Mouse (Mus musculus): ENCODE results near the gene Plekhd1. TPM values are rescaled to one million over a fixed set of nuclear protein-coding genes. Genes with fewer than 3 reads are reported as not detected.

The Plekhd1 gene
- polyA plus RNA-seq, 1 experiment from 2014 or later: 0.70 TPM

GRCm38 (mm10) chr12:80658661-80659060 lies 33.7 kb upstream of the Plekhd1 start:
- H3K9ac ChIP-seq (ENCODE audit: low read depth, low read length): no peak overlapping the region
- no peaks in the 10 kb centered on the region for H3K27me3 ChIP-seq (replicated peaks; ENCODE audit: control insufficient read depth, insufficient read depth, low read length)
- no peak for DNase-seq (ENCODE audit: low spot score)
- no peaks in the 10 kb centered on the region for H3K36me3 ChIP-seq (ENCODE audit: control insufficient read depth, insufficient read depth, low read length)
- WGBS: 74% methylated on average over 6 of the region's 6 CpGs
- no peak overlapping the region for H3K27ac ChIP-seq (ENCODE audit: low read depth, low read length)
- no peak overlapping the region for H3K4me2 ChIP-seq
- ATAC-seq (replicated peaks; ENCODE audit: low FRiP score): no peak
- no peak overlapping the region for H3K4me3 ChIP-seq (ENCODE audit: low read depth, low read length)
- H3K9me3 ChIP-seq (ENCODE audit: control insufficient read depth, low read length): no peaks in the 10 kb centered on the region
- H3K4me1 ChIP-seq (replicated peaks; ENCODE audit: control insufficient read depth, insufficient read depth, low read length): peaks cover 5% of the 10 kb centered on the region; the same call in 1 of the 2 replicates

- no peak overlapping the region for H3K27ac ChIP-seq (ENCODE audit: low read depth, low read length)
- no peak overlapping the region for H3K4me3 ChIP-seq (ENCODE audit: low read depth, low read length)
- H3K4me1 ChIP-seq (replicated peaks; ENCODE audit: control insufficient read depth, insufficient read depth, low read length): no peaks in the 10 kb centered on the region; the same call in 1 of the 2 replicates
- no peak for DNase-seq (ENCODE audit: low spot score)
- no peak for ATAC-seq (replicated peaks; ENCODE audit: low FRiP score)
- no peaks in the 10 kb centered on the region for H3K9me3 ChIP-seq (ENCODE audit: control insufficient read depth, low read length)
- 89% methylated on average over 10 of the region's 10 CpGs for WGBS
- H3K27me3 ChIP-seq (replicated peaks; ENCODE audit: control insufficient read depth, insufficient read depth, low read length): no peaks in the 10 kb centered on the region
- H3K4me2 ChIP-seq: no peak overlapping the region
- H3K9ac ChIP-seq (ENCODE audit: low read depth, low read length): no peak overlapping the region
- H3K36me3 ChIP-seq (ENCODE audit: control insufficient read depth, insufficient read depth, low read length): peaks cover 6% of the 10 kb centered on the region
These were observed 30.1 kb upstream of the Plekhd1 start for GRCm38 (mm10) chr12:80662322-80662721.

- Histone ChIP-seq H3K9ac (ENCODE audit: low read depth, low read length) (no peak overlapping the region), H3K27ac (ENCODE audit: low read depth, low read length) (peak overlapping the region; percentile 6; the same call in 1 of the 2 replicates), H3K4me2 (no peak overlapping the region), H3K4me3 (ENCODE audit: low read depth, low read length) (no peak overlapping the region), H3K4me1 (replicated peaks; ENCODE audit: control insufficient read depth, insufficient read depth, low read length) (no peaks in the 10 kb centered on the region; the same call in 1 of the 2 replicates), H3K27me3 (replicated peaks; ENCODE audit: control insufficient read depth, insufficient read depth, low read length) (no peaks in the 10 kb centered on the region), H3K9me3 (ENCODE audit: control insufficient read depth, low read length) (no peaks in the 10 kb centered on the region), H3K36me3 (ENCODE audit: control insufficient read depth, insufficient read depth, low read length) (peaks cover 9% of the 10 kb centered on the region)
- no peak for DNase-seq (ENCODE audit: low spot score)
- 83% methylated on average over 2 of the region's 2 CpGs for WGBS
- ATAC-seq (replicated peaks; ENCODE audit: low FRiP score): no peak
These were observed 28.5 kb upstream of the Plekhd1 start for GRCm38 (mm10) chr12:80663935-80664334.

DNA sequence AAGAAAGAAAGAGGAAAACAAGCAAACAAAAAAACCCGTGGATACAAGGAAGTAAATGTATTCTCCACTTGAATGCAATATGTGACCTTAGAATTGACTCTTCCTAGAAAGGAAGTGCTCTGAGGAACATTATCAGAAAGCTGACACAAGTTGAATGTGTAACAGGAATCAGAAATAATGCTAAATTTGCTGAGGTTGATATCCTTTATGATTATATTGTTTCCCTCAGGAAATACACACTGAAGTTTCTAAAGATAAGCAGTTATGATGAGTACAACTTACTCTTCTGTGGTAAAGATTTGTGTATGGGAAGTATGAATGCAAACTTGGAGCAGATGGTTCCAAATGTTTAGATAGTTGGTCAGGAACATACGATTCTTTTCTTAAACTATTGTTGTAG lies 24.0 kb upstream of the Plekhd1 start:
- H3K4me3 ChIP-seq (ENCODE audit: low read depth, low read length): no peak overlapping the region
- H3K27ac ChIP-seq (ENCODE audit: low read depth, low read length): no peak overlapping the region
- 59% methylated on average over 2 of the region's 2 CpGs for WGBS
- H3K4me2 ChIP-seq: no peak overlapping the region
- ATAC-seq (replicated peaks; ENCODE audit: low FRiP score) (no peak), DNase-seq (ENCODE audit: low spot score) (no peak)
- H3K4me1 ChIP-seq (replicated peaks; ENCODE audit: control insufficient read depth, insufficient read depth, low read length): no peaks in the 10 kb centered on the region; the same call in 1 of the 2 replicates
- H3K9me3 ChIP-seq (ENCODE audit: control insufficient read depth, low read length): no peaks in the 10 kb centered on the region
- H3K36me3 ChIP-seq (ENCODE audit: control insufficient read depth, insufficient read depth, low read length): peaks cover 13% of the 10 kb centered on the region
- H3K27me3 ChIP-seq (replicated peaks; ENCODE audit: control insufficient read depth, insufficient read depth, low read length): no peaks in the 10 kb centered on the region
- H3K9ac ChIP-seq (ENCODE audit: low read depth, low read length): no peak overlapping the region

DNA sequence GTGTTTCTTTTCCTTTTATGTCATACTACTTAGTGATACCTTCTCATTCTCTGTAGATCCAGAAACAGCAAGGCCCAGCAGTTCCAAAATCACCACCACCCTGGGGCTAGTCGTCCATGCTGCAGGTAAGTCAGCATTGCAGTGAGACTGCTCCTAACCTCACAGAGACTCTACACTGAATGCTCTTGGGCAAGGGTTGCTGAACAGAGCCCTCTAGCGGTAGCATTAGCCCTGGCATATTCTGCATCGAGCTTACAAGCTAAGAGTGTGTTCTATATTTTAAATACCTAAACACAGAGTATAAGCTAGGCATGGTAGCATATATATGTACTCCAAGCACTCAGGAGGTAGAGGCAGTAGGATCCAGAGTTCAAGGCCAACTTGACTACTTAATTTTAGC lies 19.2 kb upstream of the Plekhd1 start:
- Histone ChIP-seq H3K27ac (ENCODE audit: low read depth, low read length) (no peak overlapping the region), H3K27me3 (replicated peaks; ENCODE audit: control insufficient read depth, insufficient read depth, low read length) (no peaks in the 10 kb centered on the region), H3K36me3 (ENCODE audit: control insufficient read depth, insufficient read depth, low read length) (peaks cover 4% of the 10 kb centered on the region; the same call in 1 of the 2 replicates), H3K9me3 (ENCODE audit: control insufficient read depth, low read length) (no peaks in the 10 kb centered on the region), H3K4me2 (no peak overlapping the region), H3K4me3 (ENCODE audit: low read depth, low read length) (no peak overlapping the region), H3K4me1 (replicated peaks; ENCODE audit: control insufficient read depth, insufficient read depth, low read length) (no peaks in the 10 kb centered on the region), H3K9ac (ENCODE audit: low read depth, low read length) (no peak overlapping the region)
- ATAC-seq (replicated peaks; ENCODE audit: low FRiP score): peak; percentile 70
- no peak for DNase-seq (ENCODE audit: low spot score)
- WGBS: 15% methylated on average over 3 of the region's 3 CpGs

DNA sequence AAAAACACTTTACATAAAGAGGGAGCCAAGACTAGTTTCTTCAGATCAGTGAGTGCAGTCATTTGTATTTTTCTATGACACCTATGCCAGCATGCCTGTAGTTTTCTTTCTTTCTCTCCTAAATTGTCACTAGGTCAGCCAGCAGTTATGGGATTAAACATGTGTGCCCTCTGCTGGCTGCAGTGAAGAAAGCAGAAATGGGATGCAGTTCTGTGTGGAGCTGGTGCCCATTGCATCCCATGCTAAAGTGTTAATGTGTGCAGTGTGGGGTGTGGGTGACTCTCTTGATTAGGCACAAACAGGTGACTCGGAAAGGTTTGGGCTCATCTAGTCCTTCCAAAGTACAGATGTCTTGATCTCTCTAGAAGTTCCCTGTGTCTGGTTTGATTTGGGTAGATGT lies 11.1 kb upstream of the Plekhd1 start:
- no peaks in the 10 kb centered on the region for H3K4me1 ChIP-seq (replicated peaks; ENCODE audit: control insufficient read depth, insufficient read depth, low read length)
- no peak overlapping the region for H3K9ac ChIP-seq (ENCODE audit: low read depth, low read length)
- no peak overlapping the region for H3K27ac ChIP-seq (ENCODE audit: low read depth, low read length)
- DNase-seq (ENCODE audit: low spot score): no peak
- peak; percentile 37; the same call in 1 of the 2 replicates for ATAC-seq (replicated peaks; ENCODE audit: low FRiP score)
- WGBS: 58% methylated on average over 1 of the region's 1 CpGs
- no peaks in the 10 kb centered on the region for H3K9me3 ChIP-seq (ENCODE audit: control insufficient read depth, low read length)
- no peaks in the 10 kb centered on the region for H3K27me3 ChIP-seq (replicated peaks; ENCODE audit: control insufficient read depth, insufficient read depth, low read length)
- H3K4me3 ChIP-seq (ENCODE audit: low read depth, low read length): no peak overlapping the region
- no peaks in the 10 kb centered on the region for H3K36me3 ChIP-seq (ENCODE audit: control insufficient read depth, insufficient read depth, low read length)
- no peak overlapping the region for H3K4me2 ChIP-seq

- H3K36me3 ChIP-seq (ENCODE audit: control insufficient read depth, insufficient read depth, low read length): no peaks in the 10 kb centered on the region
- H3K27me3 ChIP-seq (replicated peaks; ENCODE audit: control insufficient read depth, insufficient read depth, low read length): no peaks in the 10 kb centered on the region
- peak overlapping the region; percentile 35; the same call in 1 of the 2 replicates for H3K27ac ChIP-seq (ENCODE audit: low read depth, low read length)
- no peak overlapping the region for H3K9ac ChIP-seq (ENCODE audit: low read depth, low read length)
- H3K4me1 ChIP-seq (replicated peaks; ENCODE audit: control insufficient read depth, insufficient read depth, low read length): no peaks in the 10 kb centered on the region
- no peak overlapping the region for H3K4me2 ChIP-seq
- no peaks in the 10 kb centered on the region for H3K9me3 ChIP-seq (ENCODE audit: control insufficient read depth, low read length)
- peak; percentile 83 for ATAC-seq (replicated peaks; ENCODE audit: low FRiP score)
- DNase-seq (ENCODE audit: low spot score): no peak
- WGBS: 71% methylated on average over 3 of the region's 3 CpGs
- H3K4me3 ChIP-seq (ENCODE audit: low read depth, low read length): no peak overlapping the region
These were observed 8.8 kb upstream of the Plekhd1 start for GRCm38 (mm10) chr12:80683554-80683953.

DNA sequence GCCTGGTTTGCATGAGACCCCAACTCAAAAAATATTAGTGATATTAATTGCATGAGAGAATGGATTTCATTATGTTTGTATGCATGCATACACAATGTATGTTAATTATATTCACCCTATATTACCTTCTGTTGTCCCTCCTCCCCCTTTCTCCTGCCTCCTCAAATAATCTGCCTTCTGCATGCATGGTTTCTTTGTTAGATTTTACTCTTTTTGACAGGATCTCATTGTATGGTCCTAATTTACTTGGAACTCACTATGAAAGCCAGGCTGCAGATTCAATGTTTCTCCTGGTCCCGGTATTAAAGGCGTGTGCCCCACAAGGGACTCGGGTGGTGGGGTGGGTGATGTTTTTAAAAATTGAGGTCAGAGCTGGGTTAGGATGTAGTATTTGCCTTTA lies 8.1 kb upstream of the Plekhd1 start:
- Histone ChIP-seq H3K27me3 (replicated peaks; ENCODE audit: control insufficient read depth, insufficient read depth, low read length) (no peaks in the 10 kb centered on the region), H3K36me3 (ENCODE audit: control insufficient read depth, insufficient read depth, low read length) (no peaks in the 10 kb centered on the region), H3K9ac (ENCODE audit: low read depth, low read length) (no peak overlapping the region), H3K4me2 (no peak overlapping the region), H3K4me3 (ENCODE audit: low read depth, low read length) (no peak overlapping the region), H3K9me3 (ENCODE audit: control insufficient read depth, low read length) (no peaks in the 10 kb centered on the region), H3K27ac (ENCODE audit: low read depth, low read length) (no peak overlapping the region), H3K4me1 (replicated peaks; ENCODE audit: control insufficient read depth, insufficient read depth, low read length) (no peaks in the 10 kb centered on the region)
- ATAC-seq (replicated peaks; ENCODE audit: low FRiP score): no peak
- 81% methylated on average over 3 of the region's 3 CpGs for WGBS
- DNase-seq (ENCODE audit: low spot score): no peak

DNA sequence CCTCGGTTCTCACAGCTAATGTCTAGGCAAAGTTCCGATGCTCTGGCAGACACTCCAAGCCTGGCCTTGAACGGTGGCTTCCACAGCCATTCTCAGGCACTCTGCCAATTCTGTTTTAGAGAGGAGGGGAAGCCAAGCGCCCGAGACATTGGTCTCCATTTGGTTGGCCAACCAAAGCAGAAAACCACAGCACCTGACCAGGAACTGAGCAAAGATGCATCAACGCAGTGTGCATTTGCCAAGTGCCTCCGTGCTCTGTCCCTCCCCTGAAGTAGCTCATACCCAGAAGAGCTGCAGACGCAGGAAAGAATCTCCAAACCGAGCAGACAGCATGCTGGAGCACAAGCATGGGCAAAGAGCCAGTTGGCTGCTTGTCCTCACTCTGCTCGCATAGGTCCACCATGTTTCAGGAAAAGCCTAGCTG lies 4.6 kb upstream of the Plekhd1 start:
- DNase-seq (ENCODE audit: low spot score) (no peak), ATAC-seq (replicated peaks; ENCODE audit: low FRiP score) (no peak)
- Histone ChIP-seq H3K27me3 (replicated peaks; ENCODE audit: control insufficient read depth, insufficient read depth, low read length) (peaks cover 27% of the 10 kb centered on the region), H3K4me2 (no peak overlapping the region), H3K36me3 (ENCODE audit: control insufficient read depth, insufficient read depth, low read length) (no peaks in the 10 kb centered on the region), H3K4me3 (ENCODE audit: low read depth, low read length) (no peak overlapping the region), H3K9me3 (ENCODE audit: control insufficient read depth, low read length) (no peaks in the 10 kb centered on the region), H3K9ac (ENCODE audit: low read depth, low read length) (no peak overlapping the region), H3K27ac (ENCODE audit: low read depth, low read length) (no peak overlapping the region), H3K4me1 (replicated peaks; ENCODE audit: control insufficient read depth, insufficient read depth, low read length) (peaks cover 5% of the 10 kb centered on the region; the same call in 1 of the 2 replicates)
- WGBS: 76% methylated on average over 10 of the region's 10 CpGs

Data from liver, embryonic 11.5 days (tissue).